Mouse (Mus musculus) CH12F3 (cell line): ENCODE data around the gene Hist1h2ap.
"Not testable (repeated sequence)": the region's sequence is repeated elsewhere in the genome, so short reads cannot be mapped to it uniquely, and the experiment has no call there.

Experiments used
- in situ Hi-C: fragments of 300-500 bp; cut with MboI; formaldehyde crosslinking; loops from 2 replicates; pipeline ENCODE4 v1.14.3; 2020; ENCODE audit warnings: low sequenced_read_pairs

Gene Hist1h2ap

GRCm38 (mm10) chr13:21811539-21811938 lies 21.8 kb downstream of the Hist1h2ap start, which contains the start of gene Hist1h4m:
TSS of gene Hist1h4m (plus strand) at chr13:21811746.
- in situ Hi-C loops = not testable (repeated sequence)

GRCm38 (mm10) chr13:21811074-21811473 lies 22.2 kb downstream of the Hist1h2ap start:
- in situ Hi-C loops = not testable (repeated sequence)

GRCm38 (mm10) chr13:21810073-21810472 lies 23.2 kb downstream of the Hist1h2ap start, which contains the start of the genes Hist1h2bq and Hist1h2ao:
TSS of gene Hist1h2bq (minus strand) at chr13:21810197.
TSS of gene Hist1h2ao (plus strand) at chr13:21810465.
- in situ Hi-C loops = not testable (repeated sequence)

GRCm38 (mm10) chr13:21803058-21803457 lies 30.2 kb downstream of the Hist1h2ap start:
- in situ Hi-C loops = not testable (repeated sequence)

- in situ Hi-C loops = loop anchor here (25.0 kb wide), 1 partner anchor 1765 kb away; the partner anchor contains the start of genes Hist1h1d, Hist1h2ad, Hist1h2ae and Hist1h2bf
These were observed 36.1 kb downstream of the Hist1h2ap start for GRCm38 (mm10) chr13:21797163-21797562.

- in situ Hi-C loops = loop anchor here (25.0 kb wide), 1 partner anchor 1767 kb away; the partner anchor contains the start of genes Hist1h1d, Hist1h2ad, Hist1h2ae and Hist1h2bf
These were observed 37.7 kb downstream of the Hist1h2ap start for GRCm38 (mm10) chr13:21795584-21795983.

GRCm38 (mm10) chr13:21790601-21791283 lies 42.6 kb downstream of the Hist1h2ap start:
- in situ Hi-C loops = loop anchor here (25.0 kb wide), 1 partner anchor 1772 kb away; the partner anchor contains the start of genes Hist1h1d, Hist1h2ad, Hist1h2ae and Hist1h2bf

- in situ Hi-C loops = loop anchor here (25.0 kb wide), 1 partner anchor 1772 kb away; the partner anchor contains the start of genes Hist1h1d, Hist1h2ad, Hist1h2ae and Hist1h2bf
These were observed 43.4 kb downstream of the Hist1h2ap start for GRCm38 (mm10) chr13:21789925-21790324.

GRCm38 (mm10) chr13:21787760-21788593 lies 45.3 kb downstream of the Hist1h2ap start:
- in situ Hi-C loops = loop anchor here (25.0 kb wide), 1 partner anchor 1774 kb away; the partner anchor contains the start of genes Hist1h1d, Hist1h2ad, Hist1h2ae and Hist1h2bf

GRCm38 (mm10) chr13:21786899-21787629 lies 46.2 kb downstream of the Hist1h2ap start, which contains the start of the genes Hist1h2an and Hist1h2bp:
TSS of gene Hist1h2an (minus strand) at chr13:21787218.
TSS of gene Hist1h2bp (plus strand) at chr13:21787461.
- in situ Hi-C loops = loop anchor here (25.0 kb wide), 1 partner anchor 1775 kb away; the partner anchor contains the start of genes Hist1h1d, Hist1h2ad, Hist1h2ae and Hist1h2bf

GRCm38 (mm10) chr13:21786189-21786898 lies 47.0 kb downstream of the Hist1h2ap start:
- in situ Hi-C loops = loop anchor here (25.0 kb wide), 1 partner anchor 1776 kb away; the partner anchor contains the start of genes Hist1h1d, Hist1h2ad, Hist1h2ae and Hist1h2bf

- in situ Hi-C loops = loop anchor here (25.0 kb wide), 1 partner anchor 1778 kb away; the partner anchor contains the start of genes Hist1h1d, Hist1h2ad, Hist1h2ae and Hist1h2bf
These were observed 49.0 kb downstream of the Hist1h2ap start for GRCm38 (mm10) chr13:21784311-21784710.

GRCm38 (mm10) chr13:21783734-21784161 lies 49.6 kb downstream of the Hist1h2ap start:
- in situ Hi-C loops = loop anchor here (25.0 kb wide), 1 partner anchor 1779 kb away; the partner anchor contains the start of genes Hist1h1d, Hist1h2ad, Hist1h2ae and Hist1h2bf

- in situ Hi-C loops = loop anchor here (25.0 kb wide), 1 partner anchor 1779 kb away; the partner anchor contains the start of genes Hist1h1d, Hist1h2ad, Hist1h2ae and Hist1h2bf
These were observed 50.1 kb downstream of the Hist1h2ap start, which contains the start of gene Hist1h3i for GRCm38 (mm10) chr13:21783255-21783617. TSS of gene Hist1h3i (minus strand) at chr13:21783370.
